Mouse (Mus musculus) MEL (cell line): ENCODE measurements around the gene Hibadh.

Experiments used
- CTCF ChIP-seq, 3 experiments: IDR thresholded peaks in 2 of 3; conservative IDR thresholded peaks in 1 of 3; 2 replicates each; pipeline ENCODE4 v1.5.1; 2011 to 2012; ENCODE audit warnings: low read length in 3 of 3, low read depth in 2 of 3, mild to moderate bottlenecking in 2 of 3, improper control_type of control experiment in 1 of 3, inconsistent platforms in 1 of 3, mixed read lengths in 1 of 3, moderate library complexity in 1 of 3; ENCODE audit not compliant: control insufficient read depth in 1 of 3, insufficient read depth in 1 of 3, poor library complexity in 1 of 3, severe bottlenecking in 1 of 3
- E2F4 ChIP-seq: IDR thresholded peaks from 2 replicates; pipeline ENCODE4 v1.6.1; 2011; ENCODE audit warnings: low read depth, low read length, improper control_type of control experiment, borderline replicate concordance
- EP300 ChIP-seq, 2 experiments: IDR thresholded peaks; 2 replicates each; pipeline ENCODE4 v1.6.1; 2011; ENCODE audit warnings: improper control_type of control experiment in 2 of 2, low read length in 2 of 2, low read depth in 1 of 2, mild to moderate bottlenecking in 1 of 2
- GATA1 ChIP-seq: IDR thresholded peaks from 2 replicates; pipeline ENCODE4 v1.6.1; 2011; ENCODE audit warnings: low read depth, low read length, improper control_type of control experiment
- JUND ChIP-seq: IDR thresholded peaks from 2 replicates; pipeline ENCODE4 v1.6.1; 2011; ENCODE audit warnings: low read depth, mild to moderate bottlenecking, improper control_type of control experiment, low read length
- KAT2A ChIP-seq: conservative IDR thresholded peaks from 2 replicates; pipeline ENCODE4 v1.6.1; 2012; ENCODE audit warnings: low read depth, low read length, improper control_type of control experiment, inconsistent platforms
- MEF2A ChIP-seq: IDR thresholded peaks from 2 replicates; pipeline ENCODE4 v1.6.1; 2014; ENCODE audit warnings: low read depth, mild to moderate bottlenecking, inconsistent platforms, low read length, improper control_type of control experiment; ENCODE audit not compliant: poor library complexity, insufficient replicate concordance, severe bottlenecking; ENCODE audit errors: extremely low read depth
- MYC ChIP-seq: IDR thresholded peaks from 2 replicates; pipeline ENCODE4 v1.6.1; 2011; ENCODE audit warnings: low read depth, mild to moderate bottlenecking, low read length, improper control_type of control experiment, moderate library complexity
- POLR2A ChIP-seq, 2 experiments: IDR thresholded peaks; 2 replicates each; pipeline ENCODE4 v1.6.1; 2011 to 2012; ENCODE audit warnings: low read length in 2 of 2, mild to moderate bottlenecking in 2 of 2, control low read depth in 1 of 2, improper control_type of control experiment in 1 of 2, low read depth in 1 of 2, moderate library complexity in 1 of 2; ENCODE audit not compliant: control insufficient read depth in 1 of 2, insufficient read depth in 1 of 2, poor library complexity in 1 of 2
- TAL1 ChIP-seq: IDR thresholded peaks from 2 replicates; pipeline ENCODE4 v1.6.1; 2012; ENCODE audit warnings: mild to moderate bottlenecking, inconsistent platforms, low read length, moderate library complexity, mixed read lengths
- ZC3H11A ChIP-seq: IDR thresholded peaks from 2 replicates; pipeline ENCODE4 v1.6.1; 2012; ENCODE audit warnings: low read depth, mild to moderate bottlenecking, inconsistent platforms, low read length, improper control_type of control experiment
- ZNF384 ChIP-seq: IDR thresholded peaks from 2 replicates; pipeline ENCODE4 v1.6.1; 2012; ENCODE audit warnings: low read depth, mild to moderate bottlenecking, inconsistent platforms, low read length, improper control_type of control experiment

GRCm38 (mm10) chr6:52504676-52505460 lies 135.3 kb downstream of the Hibadh start:
- TF ChIP-seq E2F4 (no peak), ZNF384 (no peak), KAT2A (no peak), MYC (no peak), EP300 (IDR thresholded peaks at IDR 0.05; ENCODE audit: low read depth in 1 of 2, low read length in 2 of 2) (no peak), POLR2A (IDR thresholded peaks at IDR 0.05; ENCODE audit: control insufficient read depth in 1 of 2, insufficient read depth in 1 of 2, low read depth in 1 of 2, low read length in 2 of 2, poor library complexity in 1 of 2) (no peak), ZC3H11A (no peak), TAL1 (no peak), CTCF (IDR thresholded peaks at IDR 0.05 in 2 of 3, conservative IDR thresholded peaks at IDR 0.05 in 1 of 3; ENCODE audit: control insufficient read depth in 1 of 3, insufficient read depth in 1 of 3, low read depth in 2 of 3, low read length in 3 of 3, poor library complexity in 1 of 3, severe bottlenecking in 1 of 3) (no peak), MEF2A (no peak), JUND (no peak), GATA1 (no peak)
